Mouse (Mus musculus) adrenal gland, postnatal 14 days (tissue): ENCODE results near the gene Olfr178. TPM values are rescaled to one million over a fixed set of nuclear protein-coding genes. Genes with fewer than 3 reads are reported as not detected.

Experiments
- DNase-seq: peaks from one replicate; pipeline ENCODE4 v3.0.0; 2021; ENCODE audit warnings: mixed read lengths
- long read RNA-seq, 2 experiments: library from polyadenylated mRNA; stranded (forward); transcript quantifications; one replicate each; pipeline ENCODE4 v2.0.0; 2021
- total RNA-seq: library from RNA; stranded (reverse); gene quantifications from 2 replicates; pipeline ENCODE4 v1.2.3, GENCODE M21; 2021

The Olfr178 gene
- not detected in 2 replicates for total RNA-seq
- long read RNA-seq, experiment 1, result 0 reads
- long read RNA-seq, experiment 2, result 0 reads

DNA sequence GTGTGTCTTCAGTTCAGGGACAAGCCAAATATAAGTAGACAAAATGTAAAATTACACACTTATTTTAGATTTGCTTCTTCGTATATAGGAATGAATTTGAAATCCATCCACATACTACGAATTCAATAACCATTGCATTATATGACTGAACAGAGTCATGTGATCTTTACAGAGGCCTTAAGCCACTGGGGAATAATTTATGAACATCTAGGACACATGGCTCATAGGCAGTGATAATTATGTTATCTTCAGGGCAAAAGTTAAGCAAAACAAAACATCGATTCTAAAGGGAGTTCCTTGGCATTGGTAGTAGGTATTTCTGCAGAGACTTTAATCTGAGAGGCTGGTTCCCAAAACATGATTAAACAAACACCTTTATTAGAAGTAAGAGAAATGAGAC lies at the start of gene Olfr178:
TSS of gene Olfr178 (minus strand) at position 101 of the 400 bp plus-strand sequence.
- no peak for DNase-seq

GRCm38 (mm10) chr16:58929292-58929691 lies 37.4 kb upstream of the Olfr178 start, which contains the start of gene Olfr180:
Gene Olfr180, minus strand, starts transcription at chr16:58929392.
- no peak for DNase-seq

DNA sequence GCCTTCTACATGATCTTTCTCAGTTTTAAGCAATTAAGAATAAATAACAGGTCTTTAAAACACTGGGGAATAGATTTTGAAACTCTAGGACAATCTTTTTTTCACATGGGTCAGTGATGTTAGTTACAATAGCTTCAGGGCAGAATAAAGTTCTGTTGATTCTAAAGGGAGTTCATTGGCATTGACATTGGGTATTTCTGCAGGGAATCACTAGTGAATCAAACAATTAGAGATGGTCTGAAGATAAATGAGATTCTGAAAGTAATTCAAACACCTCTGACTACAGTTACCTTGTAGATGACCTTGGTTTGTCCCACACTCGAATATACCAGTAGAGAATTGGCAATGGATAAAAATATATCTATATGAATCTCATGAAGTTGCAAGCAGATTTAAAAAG lies 36.8 kb upstream of the Olfr178 start, which contains the start of gene Olfr181:
TSS of gene Olfr181 (minus strand) at position 101 of the 400 bp plus-strand sequence.
- no peak for DNase-seq

DNA sequence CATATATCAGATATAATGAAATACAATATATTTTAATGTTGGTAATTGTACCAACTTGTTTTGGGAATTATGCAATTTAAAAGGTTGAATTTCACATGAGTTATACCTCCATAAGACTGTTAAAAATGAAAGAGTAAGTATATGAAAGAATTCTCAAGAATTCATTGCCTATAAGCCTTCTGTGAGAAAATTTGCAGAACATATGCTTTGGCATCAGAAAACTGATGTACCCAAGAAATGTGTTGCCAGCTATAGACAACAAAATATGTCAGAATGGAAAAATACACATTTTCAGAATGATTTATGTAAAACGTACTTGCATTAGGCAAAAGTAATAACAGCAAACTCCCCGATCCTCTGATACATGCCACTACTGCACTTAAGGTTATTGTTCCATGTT lies 7.4 kb downstream of the Olfr178 start:
- no peak for DNase-seq

GRCm38 (mm10) chr16:58874668-58875067 lies 17.2 kb downstream of the Olfr178 start, which contains the start of gene Olfr177:
Gene Olfr177, minus strand, starts transcription at chr16:58874768.
- DNase-seq, result no peak

GRCm38 (mm10) chr16:58861479-58861878 lies 30.4 kb downstream of the Olfr178 start:
- no peak for DNase-seq

DNA sequence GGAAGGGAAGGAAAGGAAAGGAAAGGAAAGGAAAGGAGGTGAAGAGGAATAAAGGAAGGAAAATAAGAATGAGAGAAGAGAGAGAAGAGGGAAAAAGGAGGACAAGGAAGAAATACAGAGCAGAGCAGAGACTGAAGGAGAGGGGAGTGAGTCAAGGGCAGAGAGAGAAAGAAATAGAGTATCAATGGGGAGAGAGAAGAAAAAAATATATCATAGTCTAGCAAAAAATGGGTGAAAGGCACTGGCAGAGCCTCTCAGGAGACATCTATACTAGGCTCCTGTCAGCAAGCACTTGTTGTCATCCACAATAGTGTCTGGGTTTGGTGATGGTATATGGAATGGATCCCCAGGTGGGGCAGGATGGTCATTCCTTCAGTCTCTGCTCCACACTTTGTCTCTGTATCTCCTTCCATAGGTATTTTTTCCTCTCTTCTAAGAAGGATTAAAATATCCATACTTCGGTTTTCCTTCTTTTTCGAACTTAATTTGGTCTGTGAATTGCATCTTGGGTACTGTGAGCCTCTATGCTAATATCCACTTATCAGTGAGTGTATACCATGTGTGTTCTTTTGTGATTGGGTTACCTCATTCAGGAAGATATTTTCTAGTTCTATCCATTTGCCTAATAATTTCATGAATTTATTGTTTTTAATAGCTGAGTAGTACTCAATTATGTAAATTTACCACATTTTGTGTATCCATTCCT lies 31.7 kb downstream of the Olfr178 start:
- DNase-seq, result no peak

Other genes with a start within 250 kb of the Olfr178 start
- gene Cpox, start 221.8 kb downstream of the Olfr178 start, total RNA-seq, result 20.5 and 27.8 TPM in 2 replicates
- not detected in 2 replicates for gene Gpr15, start 173.0 kb downstream of the Olfr178 start, total RNA-seq
- gene Cldnd1, start 164.2 kb downstream of the Olfr178 start, total RNA-seq, result 68.9 and 82.2 TPM in 2 replicates
- gene Olfr172, start 128.9 kb downstream of the Olfr178 start, total RNA-seq, result not detected in 2 replicates
- not detected in 2 replicates for gene Olfr173, start 91.8 kb downstream of the Olfr178 start, total RNA-seq
- not detected in 2 replicates for gene Olfr175-ps1, start 65.3 kb downstream of the Olfr178 start, total RNA-seq
- not detected in 2 replicates for gene Olfr177, start 17.3 kb downstream of the Olfr178 start, total RNA-seq
- gene Olfr181, start 36.7 kb upstream of the Olfr178 start, total RNA-seq, result not detected in 2 replicates
- gene Olfr180, start 37.3 kb upstream of the Olfr178 start, total RNA-seq, result not detected in 2 replicates
- not detected in 2 replicates for gene Olfr183, start 103.3 kb upstream of the Olfr178 start, total RNA-seq
- gene Olfr186, start 138.2 kb upstream of the Olfr178 start, total RNA-seq, result not detected in 2 replicates
- not detected in 2 replicates for gene Olfr187, start 147.7 kb upstream of the Olfr178 start, total RNA-seq
- gene Olfr190, start 185.9 kb upstream of the Olfr178 start, total RNA-seq, result not detected in 2 replicates
- not detected in 2 replicates for gene Olfr191, start 197.8 kb upstream of the Olfr178 start, total RNA-seq
- not detected in 2 replicates for gene Olfr193, start 219.8 kb upstream of the Olfr178 start, total RNA-seq
- not detected in 2 replicates for gene Olfr194, start 229.0 kb upstream of the Olfr178 start, total RNA-seq